Mouse (Mus musculus) cortical plate, adult 2 months (tissue): Measurements from ENCODE around the gene Rrbp1.

Experiments used
- CTCF ChIP-seq: fragments of 200-500 bp; IDR thresholded peaks from 2 replicates; pipeline ENCODE4 v1.5.1; 2011; ENCODE audit warnings: mild to moderate bottlenecking, control low read depth, low read length; ENCODE audit not compliant: insufficient read depth; ENCODE audit errors: extremely low read depth
- POLR2A ChIP-seq: fragments of 200-500 bp; IDR thresholded peaks from 2 replicates; pipeline ENCODE4 v1.6.1; 2011; ENCODE audit warnings: mild to moderate bottlenecking, low read length, control low read depth; ENCODE audit not compliant: insufficient read depth; ENCODE audit errors: extremely low read depth

- no peak for TF ChIP-seq CTCF
- TF ChIP-seq POLR2A = no peak
Measured at GRCm38 (mm10) chr2:144046916-144047315, 35.9 kb upstream of the Rrbp1 start.
